Mouse (Mus musculus) E14TG2a.4 (cell line): Measurements from ENCODE around the gene Scnn1g.

Experiments
- H3K27me3 ChIP-seq: 2 replicates; pipeline ENCODE4 v1.6.1; 2014; ENCODE audit warnings: low read length, control low read depth; ENCODE audit not compliant: insufficient read depth
- H3K36me3 ChIP-seq: 2 replicates; pipeline ENCODE4 v1.6.1; 2014; ENCODE audit warnings: low read length, control low read depth; ENCODE audit not compliant: insufficient read depth
- H3K4me1 ChIP-seq: replicated peaks from 2 replicates; pipeline ENCODE4 v1.6.1; 2014; ENCODE audit warnings: low read depth, low read length, control low read depth
- H3K4me3 ChIP-seq: replicated peaks from 2 replicates; pipeline ENCODE4 v1.5.1; 2014; ENCODE audit warnings: mild to moderate bottlenecking, low read length
- H3K9me3 ChIP-seq: 2 replicates; pipeline ENCODE4 v1.6.1; 2014; ENCODE audit warnings: low read length, control low read depth
- CTCF ChIP-seq: conservative IDR thresholded peaks from 2 replicates; pipeline ENCODE4 v1.5.1; 2014; ENCODE audit warnings: low read length
- NANOG ChIP-seq: IDR thresholded peaks from 2 replicates; pipeline ENCODE4 v1.6.1; 2014; ENCODE audit warnings: borderline replicate concordance, low read length, mixed read lengths
- POU5F1 ChIP-seq: IDR thresholded peaks from 2 replicates; pipeline ENCODE4 v1.6.1; 2014; ENCODE audit warnings: low read length, borderline replicate concordance

Scnn1g gene

GRCm38 (mm10) chr7:121734171-121734831, at the start of gene Scnn1g:
Gene Scnn1g (plus strand): TSS chr7:121734479.
- Histone ChIP-seq H3K4me3 (peak within 1 kb of the TSS; percentile 68), H3K36me3 (no peaks in the 10 kb centered on the region), H3K4me1 (peaks cover 22% of the 10 kb centered on the region), H3K27me3 (peaks cover 50% of the 10 kb centered on the region), H3K9me3 (no peaks in the 10 kb centered on the region)
- peak; percentile 78 for TF ChIP-seq CTCF
- no peak for TF ChIP-seq POU5F1

- Histone ChIP-seq H3K4me3 (no peak overlapping the region), H3K36me3 (0 out of 2 replicates have a peak, but pooled peaks cover 5% of the 10 kb centered on the region), H3K4me1 (no peaks in the 10 kb centered on the region), H3K9me3 (peaks cover 22% of the 10 kb centered on the region), H3K27me3 (no peaks in the 10 kb centered on the region)
- TF ChIP-seq CTCF (no peak), POU5F1 (no peak), NANOG (no peak)
Measured at GRCm38 (mm10) chr7:121685140-121685984, 48.9 kb upstream of the Scnn1g start.

- peaks cover 22% of the 10 kb centered on the region for H3K9me3 ChIP-seq
- no peak for TF ChIP-seq CTCF
- TF ChIP-seq NANOG, result no peak
- TF ChIP-seq POU5F1, result no peak
Measured at GRCm38 (mm10) chr7:121689338-121689737, 44.9 kb upstream of the Scnn1g start.

GRCm38 (mm10) chr7:121691803-121692202, 42.5 kb upstream of the Scnn1g start:
- TF ChIP-seq NANOG, result no peak
- TF ChIP-seq POU5F1, result no peak
- no peak for TF ChIP-seq CTCF
- Histone ChIP-seq H3K36me3 (0 out of 2 replicates have a peak, but pooled peaks cover 2% of the 10 kb centered on the region), H3K27me3 (no peaks in the 10 kb centered on the region), H3K4me3 (no peak overlapping the region), H3K9me3 (peaks cover 14% of the 10 kb centered on the region), H3K4me1 (no peaks in the 10 kb centered on the region)

More at GRCm38 (mm10) chr7:121689338-121689737, 44.9 kb upstream of the Scnn1g start:
- H3K4me1 ChIP-seq, result no peaks in the 10 kb centered on the region
- H3K4me3 ChIP-seq, result no peak overlapping the region
- 0 out of 2 replicates have a peak, but pooled peaks cover 5% of the 10 kb centered on the region for H3K36me3 ChIP-seq
- no peaks in the 10 kb centered on the region for H3K27me3 ChIP-seq

GRCm38 (mm10) chr7:121697170-121697569, 37.1 kb upstream of the Scnn1g start:
- TF ChIP-seq POU5F1 (no peak), CTCF (no peak), NANOG (no peak)
- Histone ChIP-seq H3K4me1 (no peaks in the 10 kb centered on the region), H3K4me3 (no peak overlapping the region), H3K36me3 (peaks cover 14% of the 10 kb centered on the region), H3K9me3 (no peaks in the 10 kb centered on the region), H3K27me3 (no peaks in the 10 kb centered on the region)

- H3K4me1 ChIP-seq, result no peaks in the 10 kb centered on the region
- TF ChIP-seq CTCF (no peak), POU5F1 (no peak), NANOG (no peak)
Measured at GRCm38 (mm10) chr7:121697574-121697973, 36.7 kb upstream of the Scnn1g start.

GRCm38 (mm10) chr7:121699218-121699617, 35.1 kb upstream of the Scnn1g start:
- Histone ChIP-seq H3K4me1 (no peaks in the 10 kb centered on the region), H3K9me3 (no peaks in the 10 kb centered on the region), H3K4me3 (no peak overlapping the region), H3K36me3 (peaks cover 33% of the 10 kb centered on the region), H3K27me3 (no peaks in the 10 kb centered on the region)
- TF ChIP-seq CTCF (no peak), POU5F1 (no peak), NANOG (no peak)

More at GRCm38 (mm10) chr7:121697574-121697973, 36.7 kb upstream of the Scnn1g start:
- peaks cover 18% of the 10 kb centered on the region for H3K36me3 ChIP-seq
- no peak overlapping the region for H3K4me3 ChIP-seq
- H3K27me3 ChIP-seq, result no peaks in the 10 kb centered on the region
- no peaks in the 10 kb centered on the region for H3K9me3 ChIP-seq

- no peaks in the 10 kb centered on the region for H3K9me3 ChIP-seq
- peaks cover 2% of the 10 kb centered on the region; the same call in 1 of the 2 replicates for H3K27me3 ChIP-seq
- no peak overlapping the region for H3K4me3 ChIP-seq
- H3K36me3 ChIP-seq, result peaks cover 45% of the 10 kb centered on the region
- H3K4me1 ChIP-seq, result no peaks in the 10 kb centered on the region; the same call in 1 of the 2 replicates
- no peak for TF ChIP-seq CTCF
- no peak for TF ChIP-seq POU5F1
- no peak for TF ChIP-seq NANOG
Measured at GRCm38 (mm10) chr7:121700480-121700879, 33.8 kb upstream of the Scnn1g start.

GRCm38 (mm10) chr7:121701983-121702382, 32.3 kb upstream of the Scnn1g start:
- Histone ChIP-seq H3K4me3 (no peak overlapping the region), H3K9me3 (no peaks in the 10 kb centered on the region), H3K27me3 (peaks cover 12% of the 10 kb centered on the region), H3K36me3 (peaks cover 47% of the 10 kb centered on the region), H3K4me1 (peaks cover 8% of the 10 kb centered on the region)
- TF ChIP-seq NANOG, result no peak
- TF ChIP-seq CTCF, result no peak
- TF ChIP-seq POU5F1, result no peak
